Mouse (Mus musculus): ENCODE results near the gene Lmo2.

DNA sequence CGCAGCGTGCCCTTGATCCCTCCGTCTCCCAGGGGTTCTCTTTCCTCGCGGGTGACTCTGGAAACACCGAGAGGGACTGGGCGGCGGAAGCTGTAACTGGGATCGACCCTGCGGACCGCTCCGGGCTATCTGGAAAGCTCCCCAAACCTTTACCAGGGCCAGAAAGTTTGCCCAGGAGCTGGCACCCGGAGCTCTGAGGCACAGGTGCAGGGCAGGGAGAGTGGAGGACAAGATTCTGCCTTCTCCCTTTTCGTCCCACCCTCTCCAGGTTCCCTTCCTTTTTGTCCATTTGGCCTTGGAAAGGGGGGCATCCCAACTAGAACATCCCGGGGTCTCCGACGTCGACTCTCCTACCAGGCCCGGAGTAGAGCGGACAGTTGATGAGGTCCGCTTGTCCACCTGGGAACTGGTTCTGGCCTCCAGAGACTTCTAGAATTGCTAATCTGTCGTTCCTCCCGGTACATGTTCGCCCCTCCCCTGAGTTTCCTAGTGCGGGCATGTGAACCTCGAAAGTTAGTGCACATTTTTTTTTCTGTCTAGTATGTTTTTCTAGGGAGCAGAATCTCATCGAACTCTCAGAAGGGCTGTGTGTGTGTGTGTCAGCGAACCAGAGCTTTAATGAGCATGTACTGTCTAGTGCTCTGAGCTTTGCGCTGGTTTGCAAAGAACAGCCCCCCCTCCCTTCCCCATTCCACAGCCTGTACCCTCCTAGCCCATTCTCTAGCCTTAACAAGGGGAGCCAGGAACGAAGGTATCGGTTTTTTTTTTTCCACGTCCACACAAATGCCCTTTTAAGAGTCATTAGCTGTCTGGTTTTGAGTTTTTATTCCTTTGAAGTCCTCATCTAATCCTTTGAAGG is 13.2 kb downstream of the Lmo2 start:
- TF ChIP-seq GATA1 (IDR thresholded peaks at IDR 0.05; ENCODE audit: borderline replicate concordance, low read length) (no peak), FLI1 (IDR thresholded peaks at IDR 0.05; ENCODE audit: low read length) (no peak)
